Mouse (Mus musculus) thymus, postnatal 14 days (tissue): ENCODE measurements around the gene Rnf166.
A peak's percentile ranks its signal among the peaks of the same experiment; 100 is the strongest.

Experiments
- DNase-seq: peaks from one replicate; pipeline ENCODE4 v3.0.0; 2021

Gene Rnf166

DNA sequence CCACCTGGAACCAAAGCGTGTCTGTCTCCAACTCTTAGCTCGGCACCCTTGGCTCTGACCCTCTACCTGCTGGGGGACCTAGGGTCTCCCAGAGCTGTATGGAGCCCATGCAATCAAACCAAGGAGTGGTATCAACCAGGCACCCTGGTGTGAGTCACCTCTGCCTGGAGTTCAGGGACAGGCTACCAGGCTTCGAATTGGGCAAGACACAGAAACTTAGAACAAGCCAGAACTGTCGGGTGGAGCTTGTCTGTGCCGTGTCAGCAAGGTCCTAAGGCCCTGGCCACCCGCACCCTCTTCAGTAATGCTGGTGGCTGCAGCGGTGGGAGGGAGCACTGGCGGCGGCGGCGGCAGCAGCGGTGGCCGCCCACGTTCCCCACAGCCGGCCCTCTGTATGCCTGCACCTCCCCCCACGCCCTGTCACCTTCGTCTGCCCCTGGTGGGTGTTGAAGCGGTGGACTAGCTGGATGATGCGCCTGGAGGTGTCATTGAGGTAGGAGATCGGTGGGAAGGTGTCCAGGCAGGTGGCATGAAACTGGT lies 39.2 kb downstream of the Rnf166 start:
- no peak for DNase-seq

DNA sequence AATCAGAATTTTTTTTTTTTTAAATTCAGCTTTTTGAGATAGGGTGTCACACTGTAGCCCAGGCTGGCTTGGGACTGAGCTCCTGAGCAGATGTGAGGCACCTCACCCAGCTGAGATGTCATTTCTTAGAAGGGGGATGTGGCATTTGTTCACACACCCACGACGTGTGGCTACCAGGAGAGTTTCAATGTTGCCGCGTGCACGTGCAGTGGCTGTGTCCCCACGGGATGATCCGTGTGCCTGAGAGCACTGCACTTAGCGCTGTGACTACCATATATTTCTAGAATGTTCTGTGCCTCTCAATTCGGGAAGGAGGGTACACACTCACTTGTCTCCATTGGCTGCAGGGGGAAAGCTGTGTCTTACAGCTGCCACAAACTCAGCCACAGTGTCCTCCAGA lies 39.7 kb downstream of the Rnf166 start:
- no peak for DNase-seq

DNA sequence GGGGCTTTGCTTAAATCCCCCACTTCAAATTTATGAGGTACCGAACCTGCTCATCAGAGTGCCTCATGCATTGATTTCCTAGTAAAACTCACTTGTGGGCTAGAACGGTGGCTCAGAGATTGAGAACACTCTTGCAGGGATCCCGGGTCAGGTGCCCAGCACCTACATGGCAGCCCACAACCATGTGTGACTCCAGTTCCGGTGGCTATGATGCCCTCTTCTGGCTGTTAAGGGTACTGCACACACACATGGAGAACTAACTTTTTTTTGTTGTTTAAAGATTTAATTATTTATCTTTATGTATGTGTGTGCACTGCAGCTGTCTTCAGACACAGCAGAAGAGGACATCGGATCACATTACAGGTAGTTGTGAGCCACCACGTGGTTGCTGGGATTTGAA lies 40.5 kb downstream of the Rnf166 start:
- no peak for DNase-seq

DNA sequence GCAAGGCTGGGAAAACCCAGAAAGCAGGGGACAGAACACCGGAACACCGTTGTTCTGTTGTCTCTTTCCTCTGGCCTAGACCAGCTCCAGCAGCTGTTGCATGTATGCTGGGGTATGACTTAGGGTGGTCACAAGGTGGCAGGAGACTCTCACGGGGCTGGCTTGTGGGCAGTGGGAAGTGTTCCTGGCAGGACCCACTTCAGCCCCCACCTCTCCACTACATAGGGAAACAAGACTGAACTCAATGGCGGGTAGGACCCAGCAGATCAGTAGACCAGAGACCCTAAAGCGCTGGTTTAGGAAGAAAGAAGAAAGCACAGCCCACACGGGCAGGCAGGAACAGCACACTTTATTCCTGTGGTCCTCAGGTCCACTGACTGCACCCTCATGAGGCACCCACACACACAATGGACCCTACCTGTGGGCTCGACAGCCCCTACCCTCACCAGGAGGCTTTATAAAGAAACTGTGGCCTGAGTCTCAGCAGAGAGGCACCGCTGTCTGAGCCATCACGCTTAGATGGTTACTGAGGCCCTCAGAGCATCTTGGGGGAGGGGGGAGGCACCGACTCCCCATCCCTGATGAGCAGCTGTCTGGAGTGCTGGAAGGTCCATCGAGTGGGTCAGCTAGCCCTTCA lies 42.5 kb downstream of the Rnf166 start:
- no peak for DNase-seq

DNA sequence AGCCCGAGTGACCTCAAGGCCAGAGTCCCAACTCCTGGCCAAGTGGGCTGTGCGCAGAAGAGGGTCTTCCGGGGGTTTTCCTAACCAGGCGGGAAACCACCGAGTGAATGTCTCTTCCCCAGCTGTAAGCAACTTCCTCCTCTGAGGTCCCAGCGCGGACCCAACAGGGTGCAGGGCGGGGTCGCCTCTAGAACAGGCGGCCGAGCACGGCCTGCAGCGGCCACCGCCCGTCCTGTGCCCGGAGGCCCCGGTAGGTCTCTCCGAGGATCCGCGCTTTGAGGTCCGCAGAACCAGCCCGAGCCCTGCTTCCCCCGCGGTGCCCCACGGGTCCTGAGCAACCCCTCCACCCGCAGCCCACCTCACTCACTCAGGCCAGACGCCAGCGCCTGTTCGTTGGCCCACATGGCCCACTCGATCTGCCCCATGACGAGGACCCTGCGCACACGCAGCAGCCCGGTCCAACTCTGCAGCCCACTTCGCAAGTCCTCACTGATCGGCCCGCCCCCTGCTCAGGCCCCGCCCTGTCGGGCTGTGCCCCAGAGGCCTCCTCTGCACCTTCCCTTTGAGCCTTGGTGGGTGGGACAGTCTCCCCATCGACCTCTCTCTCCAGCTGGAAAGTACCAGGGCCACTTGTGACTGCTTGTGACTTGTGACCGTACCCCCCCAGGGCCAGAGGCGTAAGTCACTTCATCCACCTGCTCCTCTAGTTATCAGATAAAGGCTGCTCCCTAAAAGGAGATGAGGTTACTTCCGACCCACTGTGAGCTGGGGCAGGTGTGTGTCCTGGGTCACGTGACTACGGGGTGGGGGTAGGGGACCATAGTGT lies 43.2 kb downstream of the Rnf166 start, which contains the start of gene Cyba:
Gene Cyba, minus strand, starts transcription at position 488 of the 826 bp plus-strand sequence.
- DNase-seq, result peak; percentile 90

DNA sequence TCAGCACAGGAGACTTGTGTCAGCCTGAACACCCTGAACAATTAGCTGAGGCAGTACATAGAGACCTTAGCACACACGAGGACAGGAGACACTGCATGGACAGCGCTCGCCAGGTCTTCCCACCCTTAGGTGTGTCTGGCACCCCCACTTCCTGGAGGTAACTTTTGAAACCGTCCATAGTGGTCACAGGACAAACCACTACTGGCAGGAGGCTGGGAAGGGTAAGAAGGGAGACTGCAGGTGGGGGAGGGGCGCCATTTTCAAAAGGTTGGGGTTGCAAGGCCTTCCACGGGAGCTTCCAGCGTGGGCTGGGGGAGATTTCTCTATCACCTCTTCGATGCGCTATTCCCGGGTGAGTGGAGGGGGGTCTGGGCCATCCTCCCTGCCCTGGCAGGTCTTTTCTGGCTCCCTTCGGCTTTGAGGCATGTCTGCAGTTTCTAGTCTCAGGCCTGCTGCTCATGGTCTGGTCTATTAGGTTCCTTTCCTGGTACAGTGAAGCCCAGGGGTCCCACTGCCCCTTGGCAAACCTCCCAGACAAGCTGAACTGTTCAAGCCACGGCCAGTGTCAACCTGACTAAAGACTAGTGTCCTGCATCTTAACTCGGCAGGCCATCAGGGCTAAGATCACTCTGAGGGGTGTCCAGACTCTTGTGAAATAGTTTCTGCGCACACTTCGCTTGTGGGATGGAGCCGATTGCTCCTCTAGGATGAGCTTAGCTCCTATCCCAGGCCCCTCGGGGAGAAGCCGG lies 44.0 kb downstream of the Rnf166 start:
- DNase-seq, result peak; percentile 61

DNA sequence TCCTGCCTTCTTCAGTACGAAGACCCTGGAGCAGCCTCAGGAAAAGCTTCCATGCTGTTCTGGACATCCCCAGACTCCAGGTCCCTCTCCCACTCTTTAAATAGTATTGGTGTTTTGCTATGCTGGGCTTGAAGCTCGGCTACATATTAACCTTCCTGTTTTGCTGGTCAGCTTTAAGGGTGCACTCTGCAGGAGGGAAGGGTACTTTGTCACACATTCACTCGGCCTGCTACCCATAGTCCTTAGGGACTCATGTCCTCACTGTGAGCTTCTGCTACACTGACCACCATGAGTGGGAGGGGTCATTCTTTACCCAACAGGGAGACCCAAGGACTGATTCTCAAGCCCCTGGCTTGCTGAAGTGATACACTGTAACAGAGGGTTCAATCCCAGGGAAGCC lies 45.2 kb downstream of the Rnf166 start:
- no peak for DNase-seq

DNA sequence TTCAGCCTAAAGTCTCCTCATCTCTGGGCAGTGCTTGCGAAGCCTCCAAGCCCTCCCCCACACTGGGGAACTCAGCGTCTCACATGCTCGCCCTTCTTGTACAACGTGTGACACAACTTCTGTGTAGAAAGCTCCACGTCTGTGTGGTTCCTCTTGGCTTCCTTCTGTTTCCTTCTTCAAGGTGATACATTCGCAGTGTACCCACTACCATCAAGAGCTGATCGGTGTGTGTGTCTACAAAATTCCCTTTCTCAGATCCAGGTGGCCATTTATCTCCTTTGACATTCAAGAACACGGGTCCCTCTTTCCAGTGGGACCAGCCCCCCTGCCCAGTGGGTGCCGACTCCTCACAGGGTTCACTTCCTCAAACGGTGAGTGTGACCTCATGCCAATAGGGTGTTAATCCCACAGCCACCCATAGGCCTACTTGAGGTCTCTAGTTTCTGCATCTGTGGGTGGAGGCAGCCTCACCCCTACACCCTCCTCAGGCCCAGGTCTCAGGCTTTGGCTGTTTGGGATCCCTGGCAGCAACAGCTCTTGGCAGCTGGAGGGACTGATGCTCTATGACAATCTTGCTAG lies 45.7 kb downstream of the Rnf166 start:
- no peak for DNase-seq

DNA sequence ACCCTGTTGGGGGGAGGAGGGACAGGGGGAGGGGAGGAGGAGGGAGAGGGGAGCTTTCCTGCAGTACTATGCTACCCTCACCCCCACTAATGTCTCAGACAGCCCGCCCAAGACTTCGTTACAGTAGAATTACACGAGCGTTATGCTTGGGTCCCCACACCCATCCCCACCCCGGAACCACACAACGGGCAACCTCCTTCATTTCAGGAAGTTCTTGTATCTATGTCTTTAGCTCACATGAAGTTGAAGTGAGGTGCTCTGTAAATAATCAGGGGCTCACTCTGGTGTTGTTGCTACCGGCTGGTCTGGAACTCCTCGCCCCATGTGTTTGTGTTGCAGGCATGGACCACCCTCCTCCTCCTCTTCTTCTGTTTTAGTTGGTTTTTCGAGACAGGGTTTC lies 47.7 kb downstream of the Rnf166 start:
- DNase-seq, result no peak

DNA sequence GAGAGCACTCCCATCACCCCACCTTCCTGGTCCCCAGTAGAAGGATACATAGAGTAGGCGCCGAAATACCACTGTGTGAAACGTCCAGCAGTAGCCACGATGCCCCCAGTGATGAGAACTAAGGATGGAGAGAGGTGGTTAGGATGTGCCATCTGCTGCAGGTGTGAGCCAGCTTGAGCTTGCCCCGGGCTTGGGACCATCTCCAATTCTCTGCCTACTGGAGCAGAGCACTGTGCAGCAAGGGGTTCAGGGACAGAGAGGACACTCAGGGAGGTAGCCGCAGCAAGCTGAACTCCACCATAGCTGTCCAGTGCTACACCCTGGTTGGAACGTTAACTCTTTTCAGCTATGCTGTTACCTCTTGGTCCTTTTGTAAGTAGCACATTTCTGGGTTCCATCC lies 48.3 kb downstream of the Rnf166 start:
- DNase-seq, result no peak

DNA sequence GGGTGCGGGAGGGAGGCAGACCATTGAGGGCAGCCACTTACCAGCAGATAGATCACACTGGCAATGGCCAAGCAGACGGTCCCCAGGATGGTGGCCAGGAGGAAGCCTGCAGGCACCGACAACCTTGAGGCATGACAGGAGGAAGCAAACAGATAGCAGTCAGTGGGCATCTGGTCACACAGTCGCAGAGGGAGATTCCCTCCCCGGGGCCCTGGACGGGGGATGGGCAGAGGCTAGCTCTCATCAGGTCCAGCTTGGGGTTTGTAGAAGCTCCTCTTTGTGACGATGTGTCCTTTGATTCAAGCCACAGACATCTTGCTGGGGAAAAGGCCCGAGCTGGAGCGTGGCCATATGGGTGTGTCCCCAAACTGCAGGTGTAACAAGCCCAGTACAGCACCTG lies 49.7 kb downstream of the Rnf166 start:
- DNase-seq, result no peak

DNA sequence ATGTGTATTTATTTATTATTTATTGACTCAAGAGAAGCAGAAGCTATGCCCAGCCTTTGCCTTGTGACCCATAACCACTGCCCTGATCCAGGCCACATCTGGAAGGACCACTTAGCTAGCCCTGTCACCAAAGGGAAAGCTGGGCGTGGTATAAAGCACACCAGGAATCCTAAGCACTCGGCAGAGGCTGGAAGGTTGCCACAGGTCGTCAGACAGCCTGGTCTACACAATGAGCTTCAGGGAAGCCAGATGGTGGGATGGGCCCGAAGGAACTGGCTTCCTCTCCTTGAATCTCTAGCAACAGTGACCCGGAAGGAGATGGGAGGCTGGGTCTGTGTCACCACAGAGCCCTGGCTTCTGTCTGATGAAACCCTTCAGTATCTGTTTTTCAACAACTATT lies 52.2 kb downstream of the Rnf166 start:
- DNase-seq, result no peak

DNA sequence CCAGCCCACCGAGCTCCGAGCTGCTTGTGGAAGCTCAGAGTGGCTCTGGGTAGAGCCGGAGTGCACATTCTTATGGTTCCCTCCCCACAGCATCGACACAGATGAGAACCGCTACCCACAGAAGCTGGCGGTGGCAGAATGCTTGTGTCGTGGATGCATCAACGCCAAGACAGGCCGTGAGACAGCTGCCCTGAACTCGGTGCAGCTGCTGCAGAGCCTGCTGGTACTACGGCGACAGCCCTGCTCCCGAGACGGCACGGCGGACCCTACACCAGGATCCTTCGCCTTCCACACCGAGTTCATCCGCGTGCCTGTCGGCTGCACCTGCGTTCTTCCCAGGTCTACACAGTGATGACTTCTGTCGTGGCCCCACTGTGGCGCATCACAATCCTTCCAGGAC lies 52.6 kb downstream of the Rnf166 start:
- no peak for DNase-seq

DNA sequence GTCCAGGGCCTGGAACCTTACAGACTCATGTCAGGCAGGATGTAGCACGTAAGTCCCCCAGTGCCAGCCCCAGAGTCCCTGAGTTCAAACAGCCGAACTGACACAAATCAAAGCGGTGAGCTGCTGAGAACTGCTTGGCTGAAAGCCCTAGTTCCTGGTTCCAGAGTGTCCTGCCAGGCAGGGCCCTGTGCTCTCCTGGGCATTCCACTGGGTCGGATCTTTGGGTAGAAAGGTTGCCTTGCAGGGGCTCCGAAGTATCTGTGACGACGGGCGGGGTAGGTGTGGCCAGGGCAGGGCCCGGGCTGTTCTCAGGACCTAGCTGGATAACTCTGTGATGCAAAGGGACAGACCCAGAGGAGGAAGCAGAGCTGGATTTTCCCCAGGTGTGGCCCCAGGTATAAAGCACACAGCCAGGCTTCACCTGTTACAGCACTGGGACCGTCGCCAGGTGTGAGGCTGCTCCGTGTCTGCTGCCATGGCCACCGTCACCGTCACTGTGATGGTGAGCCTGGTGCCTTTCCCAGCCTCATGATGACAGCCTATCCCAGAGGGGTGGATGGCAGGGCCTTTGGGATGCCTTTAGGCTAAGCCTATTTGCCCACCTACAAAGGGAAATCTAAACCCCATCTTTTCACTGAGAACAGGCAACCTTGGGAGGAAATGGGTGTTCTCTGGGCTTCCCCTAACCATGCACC lies 54.3 kb downstream of the Rnf166 start, which contains the start of gene Il17c:
Gene Il17c, plus strand, starts transcription at position 645 of the 695 bp plus-strand sequence.
- no peak for DNase-seq

DNA sequence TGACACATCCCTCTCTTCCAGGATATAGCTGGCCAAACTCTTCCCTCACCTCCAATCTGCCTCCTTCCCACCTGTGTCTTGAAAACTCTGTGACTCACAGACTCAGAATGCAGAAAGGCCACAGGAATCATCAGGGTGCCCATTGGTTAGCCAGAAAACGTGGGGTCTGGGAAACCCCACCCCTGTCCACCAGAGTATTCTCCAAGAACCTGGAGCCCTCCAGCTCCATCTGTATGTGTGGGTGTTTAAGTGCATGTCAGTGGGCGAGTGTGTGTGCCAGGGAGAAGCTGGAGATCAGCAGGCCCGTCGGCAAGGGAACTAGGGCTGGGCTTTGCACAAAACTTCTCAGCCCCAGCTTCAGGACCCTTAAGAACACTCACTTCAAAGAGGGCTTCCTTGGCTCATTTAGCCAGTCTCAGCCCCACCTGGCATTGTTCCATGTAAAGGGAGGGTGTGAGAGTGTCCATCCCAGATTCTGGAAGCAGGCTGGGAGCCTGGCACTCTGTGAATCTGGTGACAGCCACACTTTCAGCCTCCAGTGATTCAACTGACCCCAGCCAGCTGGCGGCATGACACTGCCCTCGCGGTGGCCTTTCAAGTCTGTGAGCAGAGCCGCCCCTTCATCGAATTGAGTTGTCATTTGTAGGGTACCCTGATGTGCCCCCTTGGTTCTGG lies 55.8 kb downstream of the Rnf166 start:
- no peak for DNase-seq
